Mouse (Mus musculus): ENCODE results near the gene Pgm1.

DNA sequence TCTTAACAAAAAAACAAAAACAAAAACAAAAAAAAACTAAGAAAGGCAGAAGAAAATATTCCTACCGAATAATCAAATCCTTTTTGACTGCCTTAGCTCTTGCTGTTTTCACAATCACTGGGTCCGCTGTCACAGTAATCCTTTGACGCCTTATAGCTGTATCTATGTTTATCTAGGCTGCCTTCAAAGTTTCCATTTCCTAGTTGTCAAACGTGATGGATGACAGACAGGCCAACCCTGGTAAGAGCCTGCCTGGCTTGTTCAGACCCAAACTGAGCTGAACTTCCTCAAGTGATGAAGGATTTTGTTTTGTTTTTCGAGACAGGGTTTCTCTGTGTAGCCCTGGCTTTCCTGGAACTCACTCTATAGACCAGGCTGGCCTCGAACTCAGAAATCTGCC, 693 bp upstream of the Pgm1 start:
- TF ChIP-seq CTCF (IDR thresholded peaks at IDR 0.05; ENCODE audit: extremely low read depth, insufficient read depth, low read length): no peak
- no peak for TF ChIP-seq POLR2A (IDR thresholded peaks at IDR 0.05; ENCODE audit: extremely low read depth, insufficient read depth, low read length)

All from cortical plate, adult 2 months (tissue).